Mouse (Mus musculus) heart, postnatal 0 days (tissue): ENCODE measurements at regions not wholly inside any gene's neighbourhood (a gene's known extent, or its start where the extent isn't known, plus 50 kb on each side); places are given as distances from the start of the nearest gene placed in this dataset.
"Not testable (repeated sequence)": the region's sequence is repeated elsewhere in the genome, so short reads cannot be mapped to it uniquely, and the experiment has no call there.

Experiments
- CTCF ChIP-seq: IDR thresholded peaks from 2 replicates; pipeline ENCODE4 v1.5.1; 2016; ENCODE audit warnings: antibody characterized with exemption, control low read depth, low read depth
- EP300 ChIP-seq: IDR thresholded peaks from 2 replicates; pipeline ENCODE4 v1.6.1; 2016; ENCODE audit warnings: antibody characterized with exemption, low read depth

DNA sequence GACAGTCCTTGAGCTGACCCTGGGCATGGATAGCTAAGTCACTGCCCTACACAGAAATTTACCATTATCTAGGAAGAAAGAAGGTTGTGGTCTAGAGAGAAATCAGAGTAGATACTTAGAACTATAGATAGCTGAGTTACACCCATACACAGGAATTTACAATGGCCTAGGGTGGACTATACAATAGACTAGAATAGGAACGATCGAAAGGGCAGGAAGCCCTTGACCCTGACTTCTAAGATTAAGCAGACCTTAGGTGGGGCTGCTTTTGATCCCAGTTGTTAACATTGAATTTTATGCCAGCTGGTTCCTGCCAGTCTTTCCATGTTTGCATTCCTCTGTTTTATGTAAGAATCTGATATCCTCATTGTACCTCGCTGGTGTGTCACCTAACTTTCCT is 482.2 kb upstream of the Gm5150 start:
- not testable (repeated sequence) for TF ChIP-seq EP300, CTCF
